ENCODE assay signal across 39 mouse cellular contexts in genomic region chr14:35842111-35842721, GRCm38 (mm10). TPM values are rescaled to one million over a fixed set of nuclear protein-coding genes. Genes with fewer than 3 reads are reported as not detected.
DNase-seq lines count a peak whose midpoint lies in the region; ATAC-seq and TF ChIP-seq lines count a peak whose summit lies in the region.
"Had no signal": no experiment of that assay in that cellular context is flagged by ENCODE, and none has a peak within 500 bp of the region (broad histone marks: within the 10 kb centered on the region; RNA-seq: fewer than 3 reads in every experiment).

No protein-coding gene starts in this region.

- WGBS in heart, embryonic 11.5 days (ENCODE audit: insufficient replicate concordance), result 77% methylated on average over 7 of the region's 7 CpGs
- WGBS in lung, embryonic 14.5 days, result 64% methylated on average over 7 of the region's 7 CpGs
- 42% methylated on average over 7 of the region's 7 CpGs for WGBS in forebrain, embryonic 16.5 days

- no peaks in the 10 kb centered on the region for H3K36me3 ChIP-seq in heart, embryonic 11.5 days (ENCODE audit: control insufficient read depth, insufficient read depth, low read length)
- no peaks in the 10 kb centered on the region for H3K36me3 ChIP-seq in lung, embryonic 14.5 days (ENCODE audit: insufficient read depth)
- H3K36me3 ChIP-seq in forebrain, embryonic 16.5 days (ENCODE audit: control insufficient read depth, insufficient read depth), result no peaks in the 10 kb centered on the region
- H3K36me3 ChIP-seq: embryonic facial prominence, embryonic 13.5 days; G1E; hindbrain, embryonic 15.5 days; intestine, embryonic 15.5 days; midbrain, embryonic 12.5 days; stomach, embryonic 15.5 days had no signal

- H3K27me3 ChIP-seq in heart, embryonic 11.5 days (ENCODE audit: control insufficient read depth, insufficient read depth, low read length), result no peaks in the 10 kb centered on the region
- no peaks in the 10 kb centered on the region for H3K27me3 ChIP-seq in lung, embryonic 14.5 days (ENCODE audit: insufficient read depth, low read length)
- H3K27me3 ChIP-seq in forebrain, embryonic 16.5 days (replicated peaks; ENCODE audit: control insufficient read depth, insufficient read depth, low read length), result no peaks in the 10 kb centered on the region
- H3K27me3 ChIP-seq: embryonic facial prominence, embryonic 13.5 days; hindbrain, embryonic 15.5 days; intestine, embryonic 15.5 days; megakaryocyte, embryonic 14.5 days; midbrain, embryonic 12.5 days; Patski; stomach, embryonic 15.5 days had no signal

- peak; percentile 58 to 66 for DNase-seq in cerebellum, postnatal 14 days
- no peak for DNase-seq in cerebellum, adult 9-11 months
- peak; percentile 3 to 18 for DNase-seq in heart, postnatal 10 days
- peak; percentile 1 for DNase-seq in lung, embryonic 14.5 days
- DNase-seq in lung, postnatal 4 days, result no peak
- no peak for DNase-seq in left cerebral cortex, postnatal 36 days (ENCODE audit: low spot score in 2 of 2)
- DNase-seq: adrenal gland, postnatal 25 days; cerebellum, adult 2 months; gastrocnemius, postnatal 10 days; heart, postnatal 4 days; kidney, adult 2 months; kidney, postnatal 4 days; liver; lung, postnatal 36 days; right cerebral cortex, postnatal 25 days; thymus, postnatal 14 days had no signal

- H3K9ac ChIP-seq in heart, embryonic 11.5 days (ENCODE audit: low read depth, low read length), result no peak overlapping the region
- H3K9ac ChIP-seq in lung, embryonic 14.5 days, result no peak overlapping the region
- H3K9ac ChIP-seq in forebrain, embryonic 16.5 days (replicated peaks; ENCODE audit: low read depth, low read length), result no peak overlapping the region
- H3K9ac ChIP-seq: embryonic facial prominence, embryonic 13.5 days; hindbrain, embryonic 15.5 days; intestine, embryonic 15.5 days; midbrain, embryonic 12.5 days; stomach, embryonic 15.5 days had no signal

- H3K9me3 ChIP-seq in heart, embryonic 11.5 days (replicated peaks; ENCODE audit: control insufficient read depth, low read length), result no peaks in the 10 kb centered on the region
- H3K9me3 ChIP-seq in lung, embryonic 14.5 days (ENCODE audit: low read depth, low read length), result no peaks in the 10 kb centered on the region
- no peaks in the 10 kb centered on the region for H3K9me3 ChIP-seq in forebrain, embryonic 16.5 days (ENCODE audit: control insufficient read depth, low read length)
- H3K9me3 ChIP-seq: embryonic facial prominence, embryonic 13.5 days; hindbrain, embryonic 15.5 days; intestine, embryonic 15.5 days; megakaryocyte, embryonic 14.5 days; midbrain, embryonic 12.5 days; stomach, embryonic 15.5 days had no signal

- ATAC-seq in heart, embryonic 11.5 days (replicated peaks; ENCODE audit: insufficient number of reproducible peaks, low FRiP score, low TSS enrichment), result no peak
- ATAC-seq in lung, embryonic 14.5 days (ENCODE audit: insufficient read depth), result no peak
- ATAC-seq in forebrain, embryonic 16.5 days, result peak; percentile 65
- ATAC-seq: intestine, embryonic 15.5 days; Patski had no signal

- no peaks in the 10 kb centered on the region for H3K4me1 ChIP-seq in heart, embryonic 11.5 days (ENCODE audit: control insufficient read depth, insufficient read depth, low read length)
- H3K4me1 ChIP-seq in lung, embryonic 14.5 days (ENCODE audit: insufficient read depth), result no peaks in the 10 kb centered on the region
- 0 out of 2 replicates have a peak, but pooled peaks cover 5% of the 10 kb centered on the region for H3K4me1 ChIP-seq in forebrain, embryonic 16.5 days (replicated peaks; ENCODE audit: control insufficient read depth, insufficient read depth, low read length)
- H3K4me1 ChIP-seq: embryonic facial prominence, embryonic 13.5 days; intestine, embryonic 15.5 days; megakaryocyte, embryonic 14.5 days; midbrain, embryonic 12.5 days; stomach, embryonic 15.5 days had no signal

- H3K4me2 ChIP-seq in heart, embryonic 11.5 days, result no peak overlapping the region
- H3K4me2 ChIP-seq in lung, embryonic 14.5 days, result no peak overlapping the region
- H3K4me2 ChIP-seq in forebrain, embryonic 16.5 days (ENCODE audit: low read length), result no peak overlapping the region
- H3K4me2 ChIP-seq: embryonic facial prominence, embryonic 13.5 days; hindbrain, embryonic 15.5 days; intestine, embryonic 15.5 days; midbrain, embryonic 12.5 days; stomach, embryonic 15.5 days had no signal

- no peak overlapping the region for H3K27ac ChIP-seq in heart, embryonic 11.5 days (ENCODE audit: low read depth, low read length)
- H3K27ac ChIP-seq in lung, embryonic 14.5 days (ENCODE audit: low read depth), result no peak overlapping the region
- no peak overlapping the region for H3K27ac ChIP-seq in forebrain, embryonic 16.5 days (ENCODE audit: low read length)
- H3K27ac ChIP-seq: embryonic facial prominence, embryonic 13.5 days; hindbrain, embryonic 15.5 days; intestine, embryonic 15.5 days; kidney, postnatal 0 days; midbrain, embryonic 12.5 days; stomach, embryonic 15.5 days had no signal

- TF ChIP-seq CTCF in lung, embryonic 14.5 days (IDR thresholded peaks at IDR 0.05; ENCODE audit: low read depth), result no peak

- no peak overlapping the region for H3K4me3 ChIP-seq in heart, embryonic 11.5 days (ENCODE audit: low read depth, low read length)
- H3K4me3 ChIP-seq in lung, embryonic 14.5 days (ENCODE audit: low read depth, low read length), result no peak overlapping the region
- no peak overlapping the region for H3K4me3 ChIP-seq in forebrain, embryonic 16.5 days (replicated peaks; ENCODE audit: low read length)
- H3K4me3 ChIP-seq: embryonic facial prominence, embryonic 13.5 days; hindbrain, embryonic 15.5 days; intestine, embryonic 15.5 days; megakaryocyte, embryonic 14.5 days; midbrain, embryonic 12.5 days; stomach, embryonic 15.5 days had no signal

- intact Hi-C loops in heart, postnatal 10 days (cut with DNase I), result no loop called here
- intact Hi-C loops in left cerebral cortex, postnatal 36 days (cut with DNase I), result no loop called here

RNA-seq across cellular contexts. Expression of gene 4930596D02Rik, which starts 30.4 kb away (rescaled TPM):
- total RNA-seq in heart, postnatal 10 days (2021), result not detected
- not detected in 2 replicates for polyA plus RNA-seq in heart, embryonic 11.5 days (2014; fragmentation: Nextera tagmentation; extraction: Ambion mirVana)
- not detected in 2 replicates for polyA plus RNA-seq in lung, embryonic 14.5 days (2014; fragmentation: Nextera tagmentation; extraction: Ambion mirVana)
- polyA plus RNA-seq in forebrain, embryonic 16.5 days (2015; fragmentation: Nextera tagmentation; extraction: Ambion mirVana), result not detected in 2 replicates
- total RNA-seq in left cerebral cortex, postnatal 36 days (2021), result not detected
- total RNA-seq: adrenal gland, postnatal 25 days; common myeloid progenitor, adult 5-6 weeks; gastrocnemius, postnatal 10 days; heart, adult 8-10 months; heart, postnatal 4 days; layer of hippocampus, adult 8-10 months; layer of hippocampus, postnatal 25 days; left cerebral cortex, adult 8-10 months; monocyte, adult 5-6 weeks had no signal
- polyA plus RNA-seq: cerebellum, adult 2 months; embryonic facial prominence, embryonic 13.5 days; G1E; heart, embryonic 14.5 days; hindbrain, embryonic 15.5 days; intestine, embryonic 15.5 days; kidney, postnatal 0 days; limb, embryonic 11.5 days; liver, embryonic 16.5 days; lung, embryonic 16.5 days; midbrain, embryonic 12.5 days; neural tube, embryonic 14.5 days; Patski; stomach, embryonic 15.5 days; urinary bladder, adult 2 months had no signal

Comparison
In these comparisons a context has a peak if more than half of its experiments do, and no peak if none do; other contexts are left out.
1. DNase-seq: peak in cerebellum, postnatal 14 days (2 of 2), heart, postnatal 10 days (2 of 2) and lung, embryonic 14.5 days (single experiment); none in cerebellum, adult 9-11 months (single experiment), lung, postnatal 4 days (0 of 2) and left cerebral cortex, postnatal 36 days (0 of 2).